Mouse (Mus musculus) thymus, adult 18-20 months (tissue): ENCODE measurements at regions not wholly inside any gene's neighbourhood (a gene's known extent, or its start where the extent isn't known, plus 50 kb on each side); places are given as distances from the start of the nearest gene placed in this dataset.

ENCODE experiments used
- DNase-seq, 2 experiments: peaks; one replicate each; pipeline ENCODE4 v3.0.0; 2022; ENCODE audit warnings: mixed read lengths in 2 of 2

GRCm38 (mm10) chr12:70720178-70720894 lies 105.0 kb upstream of the Frmd6 start:
- DNase-seq, result no peak

- no peak for DNase-seq
Measured at GRCm38 (mm10) chr12:70725326-70725725, 100.0 kb upstream of the Frmd6 start.

- DNase-seq, result no peak
Measured at GRCm38 (mm10) chr12:70727496-70728259, 97.6 kb upstream of the Frmd6 start.

- DNase-seq, result no peak
Measured at GRCm38 (mm10) chr12:70728407-70728806, 96.9 kb upstream of the Frmd6 start.

- DNase-seq, result no peak
Measured at GRCm38 (mm10) chr12:70729961-70730360, 95.4 kb upstream of the Frmd6 start.

- DNase-seq, result no peak
Measured at GRCm38 (mm10) chr12:70731498-70731897, 93.8 kb upstream of the Frmd6 start.

GRCm38 (mm10) chr12:70732591-70732990 lies 92.7 kb upstream of the Frmd6 start:
- no peak for DNase-seq

- DNase-seq, result no peak
Measured at GRCm38 (mm10) chr12:70738554-70738953, 86.8 kb upstream of the Frmd6 start.

GRCm38 (mm10) chr12:70739316-70739715 lies 86.0 kb upstream of the Frmd6 start:
- DNase-seq, result no peak

GRCm38 (mm10) chr12:70739766-70740165 lies 85.5 kb upstream of the Frmd6 start:
- no peak for DNase-seq

- no peak for DNase-seq
Measured at GRCm38 (mm10) chr12:70742836-70743235, 82.5 kb upstream of the Frmd6 start.

GRCm38 (mm10) chr12:70745681-70746080 lies 79.6 kb upstream of the Frmd6 start:
- no peak for DNase-seq

GRCm38 (mm10) chr12:70749651-70750050 lies 75.7 kb upstream of the Frmd6 start:
- DNase-seq, result no peak

- no peak for DNase-seq
Measured at GRCm38 (mm10) chr12:70750651-70751578, 74.4 kb upstream of the Frmd6 start.

- DNase-seq, result no peak
Measured at GRCm38 (mm10) chr12:70752266-70752910, 72.9 kb upstream of the Frmd6 start.

GRCm38 (mm10) chr12:70752911-70753290 lies 72.4 kb upstream of the Frmd6 start:
- DNase-seq, result no peak

- no peak for DNase-seq
Measured at GRCm38 (mm10) chr12:70753458-70753857, 71.9 kb upstream of the Frmd6 start.

- no peak for DNase-seq
Measured at GRCm38 (mm10) chr12:70758080-70758479, 67.2 kb upstream of the Frmd6 start.

GRCm38 (mm10) chr12:70763542-70763941 lies 61.8 kb upstream of the Frmd6 start:
- DNase-seq, result no peak

GRCm38 (mm10) chr12:70766319-70766718 lies 59.0 kb upstream of the Frmd6 start:
- DNase-seq, result no peak

- no peak for DNase-seq
Measured at GRCm38 (mm10) chr12:70767959-70768358, 57.4 kb upstream of the Frmd6 start.

GRCm38 (mm10) chr12:70768745-70769144 lies 56.6 kb upstream of the Frmd6 start:
- DNase-seq, result no peak
